Mouse (Mus musculus) liver, embryonic 14.5 days (tissue): ENCODE results near the gene Isx. TPM values are rescaled to one million over a fixed set of nuclear protein-coding genes. Genes with fewer than 3 reads are reported as not detected.

Experiments
- ATAC-seq: fragments of 200-750 bp; cut with Nextera tagmentation; 2 replicates; pipeline ENCODE4 v1.8.0; 2017; ENCODE audit warnings: moderate number of reproducible peaks, mild to moderate bottlenecking, moderate library complexity; ENCODE audit not compliant: insufficient read depth
- DNase-seq, 3 experiments: peaks; one replicate each; pipeline ENCODE4 v3.0.0-alpha.2; 2012 to 2013; ENCODE audit warnings: low read depth in 3 of 3, low spot score in 3 of 3
- H3K27ac ChIP-seq: fragments of 300-500 bp; sonication (generic); 2 replicates; pipeline ENCODE4 v1.5.1; 2014; ENCODE audit warnings: moderate library complexity, mild to moderate bottlenecking, control low read depth, inconsistent platforms
- H3K27me3 ChIP-seq: fragments of 300-500 bp; sonication (generic); 2 replicates; pipeline ENCODE4 v1.6.1; 2014; ENCODE audit warnings: mild to moderate bottlenecking, low read length, moderate library complexity; ENCODE audit not compliant: control insufficient read depth, insufficient read depth
- H3K36me3 ChIP-seq: fragments of 300-500 bp; sonication (generic); replicated peaks from 2 replicates; pipeline ENCODE4 v1.6.1; 2014; ENCODE audit warnings: low read depth; ENCODE audit not compliant: control insufficient read depth, insufficient read depth
- H3K4me1 ChIP-seq, 2 experiments: fragments of 200-500 bp in 1 of 2; fragments of 300-500 bp in 1 of 2; sonication (generic) in 1 of 2; replicated peaks; 2 replicates each; pipeline ENCODE4 v1.6.1; 2012 to 2014; ENCODE audit warnings: antibody characterized with exemption in 1 of 2, inconsistent platforms in 1 of 2, low read length in 1 of 2; ENCODE audit not compliant: control insufficient read depth in 2 of 2, insufficient read depth in 2 of 2
- H3K4me2 ChIP-seq: fragments of 300-500 bp; sonication (generic); 2 replicates; pipeline ENCODE4 v1.6.1; 2014; ENCODE audit warnings: low read depth, mild to moderate bottlenecking, control low read depth, moderate library complexity
- H3K4me3 ChIP-seq, 2 experiments: fragments of 200-500 bp in 1 of 2; fragments of 300-500 bp in 1 of 2; sonication (generic) in 1 of 2; 2 replicates each; pipeline ENCODE4 v1.5.1; 2012 to 2014; ENCODE audit warnings: low read depth in 2 of 2, low read length in 2 of 2, mild to moderate bottlenecking in 2 of 2, control low read depth in 1 of 2, inconsistent platforms in 1 of 2, moderate library complexity in 1 of 2; ENCODE audit not compliant: insufficient read depth in 1 of 2
- H3K9ac ChIP-seq: fragments of 300-500 bp; sonication (generic); replicated peaks from 2 replicates; pipeline ENCODE4 v1.6.1; 2014; ENCODE audit warnings: mild to moderate bottlenecking, control low read depth, moderate library complexity
- H3K9me3 ChIP-seq: fragments of 300-500 bp; sonication (generic); 2 replicates; pipeline ENCODE4 v1.6.1; 2016; ENCODE audit warnings: low read length, mixed read lengths; ENCODE audit not compliant: control insufficient read depth
- CTCF ChIP-seq: IDR thresholded peaks from 2 replicates; pipeline ENCODE4 v1.5.1; 2016; ENCODE audit warnings: antibody characterized with exemption, low read depth, control low read depth
- EP300 ChIP-seq: IDR thresholded peaks from 2 replicates; pipeline ENCODE4 v1.6.1; 2016; ENCODE audit warnings: antibody characterized with exemption, low read depth
- WGBS: fragments of 180-500 bp; shearing (Covaris S2); extraction: QIAGEN DNeasy Blood & Tissue Kit; methylation state at CpG from one replicate; pipeline ENCODE4 v1.1.7; 2014; ENCODE audit not compliant: insufficient replicate concordance; 5-methylcytosine and 5-hydroxymethylcytosine counted together
- polyA plus RNA-seq, 2 experiments: library from polyadenylated mRNA; depleted of rRNA in 1 of 2; stranded (reverse) in 1 of 2; unstranded in 1 of 2; fragments of >200 nt; fragmentation: Nextera tagmentation in 1 of 2; extraction: Ambion mirVana in 1 of 2; gene quantifications; 2 replicates each; pipeline versions ENCODE4 v1.2.1 to v1.2.3; 2012 to 2014

Isx gene
- polyA plus RNA-seq, 2 experiments = not detected

- no peak for ATAC-seq
- Histone ChIP-seq H3K4me1 (no peaks in the 10 kb centered on the region), H3K27me3 (no peaks in the 10 kb centered on the region), H3K4me2 (no peak overlapping the region), H3K27ac (no peak overlapping the region), H3K36me3 (no peaks in the 10 kb centered on the region), H3K4me3 (no peak overlapping the region), H3K9ac (no peak overlapping the region), H3K9me3 (no peaks in the 10 kb centered on the region)
- WGBS = 71% methylated on average over 1 of the region's 1 CpGs
- TF ChIP-seq CTCF = no peak
- no peak for TF ChIP-seq EP300
- DNase-seq = no peak
Observed at GRCm38 (mm10) chr8:74848707-74849106, 24.3 kb upstream of the Isx start.

- no peak for DNase-seq
- H3K9me3 ChIP-seq = no peaks in the 10 kb centered on the region
- TF ChIP-seq CTCF = no peak
- no peak for TF ChIP-seq EP300
- no peak overlapping the region for H3K9ac ChIP-seq
- no peak for ATAC-seq
- H3K27me3 ChIP-seq = no peaks in the 10 kb centered on the region
- no peaks in the 10 kb centered on the region for H3K36me3 ChIP-seq
- H3K4me1 ChIP-seq = no peaks in the 10 kb centered on the region
- H3K4me2 ChIP-seq = no peak overlapping the region
- no peak overlapping the region for H3K4me3 ChIP-seq
- H3K27ac ChIP-seq = no peak overlapping the region
Observed at GRCm38 (mm10) chr8:74850971-74851370, 22.0 kb upstream of the Isx start.

- Histone ChIP-seq H3K9me3 (no peaks in the 10 kb centered on the region), H3K4me3 (no peak overlapping the region), H3K4me1 (no peaks in the 10 kb centered on the region), H3K36me3 (no peaks in the 10 kb centered on the region), H3K4me2 (no peak overlapping the region), H3K27ac (no peak overlapping the region), H3K27me3 (no peaks in the 10 kb centered on the region), H3K9ac (no peak overlapping the region)
- no peak for DNase-seq
- no peak for ATAC-seq
- 25% methylated on average over 3 of the region's 3 CpGs for WGBS
- TF ChIP-seq CTCF (no peak), EP300 (no peak)
Observed at GRCm38 (mm10) chr8:74851837-74852236, 21.1 kb upstream of the Isx start.

GRCm38 (mm10) chr8:74853488-74853887, 19.5 kb upstream of the Isx start:
- Histone ChIP-seq H3K9ac (no peak overlapping the region), H3K4me3 (no peak overlapping the region), H3K9me3 (no peaks in the 10 kb centered on the region), H3K36me3 (no peaks in the 10 kb centered on the region), H3K27me3 (no peaks in the 10 kb centered on the region), H3K4me1 (no peaks in the 10 kb centered on the region), H3K4me2 (no peak overlapping the region), H3K27ac (no peak overlapping the region)
- DNase-seq (no peak), ATAC-seq (no peak)
- TF ChIP-seq EP300 = no peak
- no peak for TF ChIP-seq CTCF
- WGBS = 20% methylated on average over 5 of the region's 5 CpGs

GRCm38 (mm10) chr8:74854786-74855185, 18.2 kb upstream of the Isx start:
- H3K27ac ChIP-seq = no peak overlapping the region
- H3K4me1 ChIP-seq = no peaks in the 10 kb centered on the region
- 73% methylated on average over 4 of the region's 4 CpGs for WGBS
- H3K4me3 ChIP-seq = no peak overlapping the region
- H3K9me3 ChIP-seq = no peaks in the 10 kb centered on the region
- TF ChIP-seq CTCF (no peak), EP300 (no peak)
- ATAC-seq (no peak), DNase-seq (no peak)
- H3K27me3 ChIP-seq = no peaks in the 10 kb centered on the region
- no peak overlapping the region for H3K4me2 ChIP-seq
- H3K9ac ChIP-seq = no peak overlapping the region
- H3K36me3 ChIP-seq = no peaks in the 10 kb centered on the region

GRCm38 (mm10) chr8:74855341-74855740, 17.6 kb upstream of the Isx start:
- no peaks in the 10 kb centered on the region for H3K36me3 ChIP-seq
- no peak for ATAC-seq
- H3K27me3 ChIP-seq = no peaks in the 10 kb centered on the region
- H3K4me3 ChIP-seq = no peak overlapping the region
- no peaks in the 10 kb centered on the region for H3K4me1 ChIP-seq
- H3K4me2 ChIP-seq = no peak overlapping the region
- H3K27ac ChIP-seq = no peak overlapping the region
- WGBS = 77% methylated on average over 3 of the region's 3 CpGs
- no peaks in the 10 kb centered on the region for H3K9me3 ChIP-seq
- H3K9ac ChIP-seq = no peak overlapping the region
- no peak for TF ChIP-seq CTCF
- TF ChIP-seq EP300 = no peak
- no peak for DNase-seq
